Mouse (Mus musculus) adrenal gland, postnatal 4 days (tissue): ENCODE results near the gene Ccdc157. TPM values are rescaled to one million over a fixed set of nuclear protein-coding genes. Genes with fewer than 3 reads are reported as not detected.
"Not testable (repeated sequence)": the region's sequence is repeated elsewhere in the genome, so short reads cannot be mapped to it uniquely, and the experiment has no call there.

Source experiments
- DNase-seq, 2 experiments: peaks; one replicate each; pipeline ENCODE4 v3.0.0; 2021 to 2022; ENCODE audit warnings: low spot score in 2 of 2, mixed read lengths in 2 of 2
- total RNA-seq, 2 experiments: library from RNA; stranded (reverse); gene quantifications; 2 replicates each; pipeline ENCODE4 v1.2.3; 2021

Gene Ccdc157
- total RNA-seq, 2 experiments from 2014 or later = 13.8 to 18.6 TPM

- peak; percentile 79 to 84 for DNase-seq
Measured at GRCm38 (mm10) chr11:4134986-4135935, 24.8 kb downstream of the Ccdc157 start, which contains the start of gene Rnf215. Gene Rnf215 (plus strand): TSS chr11:4135202.

GRCm38 (mm10) chr11:4134400-4134799 is 25.7 kb downstream of the Ccdc157 start:
- DNase-seq = no peak

GRCm38 (mm10) chr11:4133450-4133849 is 26.6 kb downstream of the Ccdc157 start:
- no peak for DNase-seq

- DNase-seq = not testable (repeated sequence)
Measured at GRCm38 (mm10) chr11:4128461-4128860, 31.6 kb downstream of the Ccdc157 start.

- DNase-seq = no peak
Measured at GRCm38 (mm10) chr11:4127059-4127458, 33.0 kb downstream of the Ccdc157 start.

- no peak for DNase-seq
Measured at GRCm38 (mm10) chr11:4123922-4124321, 36.2 kb downstream of the Ccdc157 start.

- no peak for DNase-seq
Measured at GRCm38 (mm10) chr11:4122742-4123579, 37.1 kb downstream of the Ccdc157 start, which contains the start of gene Sec14l2. Gene Sec14l2 (minus strand): TSS chr11:4123415.

GRCm38 (mm10) chr11:4122226-4122625 is 37.9 kb downstream of the Ccdc157 start:
- DNase-seq = no peak

- DNase-seq = no peak
Measured at GRCm38 (mm10) chr11:4121691-4122090, 38.4 kb downstream of the Ccdc157 start.

- DNase-seq = no peak
Measured at GRCm38 (mm10) chr11:4119635-4120034, 40.5 kb downstream of the Ccdc157 start.

GRCm38 (mm10) chr11:4118081-4118921 is 41.8 kb downstream of the Ccdc157 start:
- DNase-seq = no peak

- DNase-seq = no peak
Measured at GRCm38 (mm10) chr11:4117372-4118071, 42.6 kb downstream of the Ccdc157 start.

- DNase-seq = no peak
Measured at GRCm38 (mm10) chr11:4116458-4117141, 43.5 kb downstream of the Ccdc157 start.

GRCm38 (mm10) chr11:4115407-4115806 is 44.7 kb downstream of the Ccdc157 start:
- no peak for DNase-seq

GRCm38 (mm10) chr11:4114541-4114940 is 45.6 kb downstream of the Ccdc157 start:
- DNase-seq = not testable (repeated sequence)

GRCm38 (mm10) chr11:4113970-4114369 is 46.1 kb downstream of the Ccdc157 start:
- DNase-seq = no peak

GRCm38 (mm10) chr11:4113496-4113895 is 46.6 kb downstream of the Ccdc157 start:
- DNase-seq = no peak

- no peak for DNase-seq
Measured at GRCm38 (mm10) chr11:4112861-4113260, 47.2 kb downstream of the Ccdc157 start.

- DNase-seq = no peak
Measured at GRCm38 (mm10) chr11:4112033-4112432, 48.1 kb downstream of the Ccdc157 start.
